Mouse (Mus musculus): Measurements from ENCODE around the gene Lrrc7. TPM values are rescaled to one million over a fixed set of nuclear protein-coding genes. Genes with fewer than 3 reads are reported as not detected.

Lrrc7 gene
- polyA plus RNA-seq, 1 experiment from 2014 or later, result 0.10 TPM

- Histone ChIP-seq H3K4me2 (replicated peaks; ENCODE audit: low read depth) (no peak overlapping the region), H3K9me3 (ENCODE audit: control insufficient read depth) (no peaks in the 10 kb centered on the region), H3K4me1 (replicated peaks; ENCODE audit: control insufficient read depth, insufficient read depth, low read length) (no peaks in the 10 kb centered on the region), H3K4me3 (ENCODE audit: low read depth, low read length) (no peak overlapping the region), H3K9ac (ENCODE audit: low read depth, low read length) (no peak overlapping the region), H3K27ac (ENCODE audit: low read depth, low read length) (no peak overlapping the region), H3K36me3 (ENCODE audit: control insufficient read depth, insufficient read depth) (no peaks in the 10 kb centered on the region), H3K27me3 (replicated peaks; ENCODE audit: control insufficient read depth, insufficient read depth, low read length) (no peaks in the 10 kb centered on the region)
- ATAC-seq, result no peak
- no peak for TF ChIP-seq CTCF (IDR thresholded peaks at IDR 0.05; ENCODE audit: low read depth)
- WGBS, result 64% methylated on average over 2 of the region's 2 CpGs
Measured at GRCm38 (mm10) chr3:158207840-158208239, 354.2 kb downstream of the Lrrc7 start.

- WGBS, result 78% methylated on average over 3 of the region's 3 CpGs
- no peak for TF ChIP-seq CTCF (IDR thresholded peaks at IDR 0.05; ENCODE audit: low read depth)
- H3K27me3 ChIP-seq (replicated peaks; ENCODE audit: control insufficient read depth, insufficient read depth, low read length), result no peaks in the 10 kb centered on the region
- H3K27ac ChIP-seq (ENCODE audit: low read depth, low read length), result no peak overlapping the region
- no peaks in the 10 kb centered on the region for H3K4me1 ChIP-seq (replicated peaks; ENCODE audit: control insufficient read depth, insufficient read depth, low read length)
- no peaks in the 10 kb centered on the region for H3K9me3 ChIP-seq (ENCODE audit: control insufficient read depth)
- H3K36me3 ChIP-seq (ENCODE audit: control insufficient read depth, insufficient read depth), result no peaks in the 10 kb centered on the region
- no peak overlapping the region for H3K4me3 ChIP-seq (ENCODE audit: low read depth, low read length)
- no peak overlapping the region for H3K4me2 ChIP-seq (replicated peaks; ENCODE audit: low read depth)
- no peak for ATAC-seq
- no peak overlapping the region for H3K9ac ChIP-seq (ENCODE audit: low read depth, low read length)
Measured at GRCm38 (mm10) chr3:158202776-158203175, 359.2 kb downstream of the Lrrc7 start.

GRCm38 (mm10) chr3:158195426-158195825 is 366.6 kb downstream of the Lrrc7 start:
- no peaks in the 10 kb centered on the region for H3K36me3 ChIP-seq (ENCODE audit: control insufficient read depth, insufficient read depth)
- no peaks in the 10 kb centered on the region for H3K27me3 ChIP-seq (replicated peaks; ENCODE audit: control insufficient read depth, insufficient read depth, low read length)
- no peak overlapping the region for H3K4me2 ChIP-seq (replicated peaks; ENCODE audit: low read depth)
- H3K9me3 ChIP-seq (ENCODE audit: control insufficient read depth), result no peaks in the 10 kb centered on the region
- H3K4me3 ChIP-seq (ENCODE audit: low read depth, low read length), result no peak overlapping the region
- no peak for TF ChIP-seq CTCF (IDR thresholded peaks at IDR 0.05; ENCODE audit: low read depth)
- H3K9ac ChIP-seq (ENCODE audit: low read depth, low read length), result no peak overlapping the region
- no peak for ATAC-seq
- H3K27ac ChIP-seq (ENCODE audit: low read depth, low read length), result no peak overlapping the region
- no peaks in the 10 kb centered on the region for H3K4me1 ChIP-seq (replicated peaks; ENCODE audit: control insufficient read depth, insufficient read depth, low read length)

- Histone ChIP-seq H3K27ac (ENCODE audit: low read depth, low read length) (no peak overlapping the region), H3K27me3 (replicated peaks; ENCODE audit: control insufficient read depth, insufficient read depth, low read length) (no peaks in the 10 kb centered on the region), H3K4me1 (replicated peaks; ENCODE audit: control insufficient read depth, insufficient read depth, low read length) (no peaks in the 10 kb centered on the region), H3K9me3 (ENCODE audit: control insufficient read depth) (no peaks in the 10 kb centered on the region), H3K9ac (ENCODE audit: low read depth, low read length) (no peak overlapping the region), H3K36me3 (ENCODE audit: control insufficient read depth, insufficient read depth) (no peaks in the 10 kb centered on the region), H3K4me2 (replicated peaks; ENCODE audit: low read depth) (no peak overlapping the region), H3K4me3 (ENCODE audit: low read depth, low read length) (no peak overlapping the region)
- 58% methylated on average over 1 of the region's 1 CpGs for WGBS
- ATAC-seq, result no peak
- no peak for TF ChIP-seq CTCF (IDR thresholded peaks at IDR 0.05; ENCODE audit: low read depth)
Measured at GRCm38 (mm10) chr3:158193229-158193628, 368.8 kb downstream of the Lrrc7 start.

GRCm38 (mm10) chr3:158174880-158175735 is 386.9 kb downstream of the Lrrc7 start:
- Histone ChIP-seq H3K4me2 (replicated peaks; ENCODE audit: low read depth) (no peak overlapping the region), H3K9me3 (ENCODE audit: control insufficient read depth) (no peaks in the 10 kb centered on the region), H3K4me1 (replicated peaks; ENCODE audit: control insufficient read depth, insufficient read depth, low read length) (no peaks in the 10 kb centered on the region), H3K27ac (ENCODE audit: low read depth, low read length) (no peak overlapping the region), H3K27me3 (replicated peaks; ENCODE audit: control insufficient read depth, insufficient read depth, low read length) (no peaks in the 10 kb centered on the region), H3K36me3 (ENCODE audit: control insufficient read depth, insufficient read depth) (no peaks in the 10 kb centered on the region), H3K4me3 (ENCODE audit: low read depth, low read length) (no peak overlapping the region), H3K9ac (ENCODE audit: low read depth, low read length) (no peak overlapping the region)
- no peak for TF ChIP-seq CTCF (IDR thresholded peaks at IDR 0.05; ENCODE audit: low read depth)
- WGBS, result 69% methylated on average over 10 of the region's 10 CpGs
- no peak for ATAC-seq

- 94% methylated on average over 8 of the region's 8 CpGs for WGBS
- Histone ChIP-seq H3K9ac (ENCODE audit: low read depth, low read length) (no peak overlapping the region), H3K27ac (ENCODE audit: low read depth, low read length) (no peak overlapping the region), H3K4me1 (replicated peaks; ENCODE audit: control insufficient read depth, insufficient read depth, low read length) (no peaks in the 10 kb centered on the region), H3K4me2 (replicated peaks; ENCODE audit: low read depth) (no peak overlapping the region), H3K36me3 (ENCODE audit: control insufficient read depth, insufficient read depth) (no peaks in the 10 kb centered on the region), H3K9me3 (ENCODE audit: control insufficient read depth) (no peaks in the 10 kb centered on the region), H3K27me3 (replicated peaks; ENCODE audit: control insufficient read depth, insufficient read depth, low read length) (no peaks in the 10 kb centered on the region), H3K4me3 (ENCODE audit: low read depth, low read length) (no peak overlapping the region)
- no peak for ATAC-seq
- no peak for TF ChIP-seq CTCF (IDR thresholded peaks at IDR 0.05; ENCODE audit: low read depth)
Measured at GRCm38 (mm10) chr3:158169180-158169579, 392.8 kb downstream of the Lrrc7 start.

Measured in intestine, postnatal 0 days (tissue).